Mouse (Mus musculus) c-Kit-negative CD71-positive TER-119-positive erythroid progenitor cells, embryonic 14.5 days (primary cell): Measurements from ENCODE around the gene 2200002D01Rik.
A peak's percentile ranks its signal among the peaks of the same experiment; 100 is the strongest.
"Not testable (repeated sequence)": the region's sequence is repeated elsewhere in the genome, so short reads cannot be mapped to it uniquely, and the experiment has no call there.

Source experiments
- DNase-seq: peaks from one replicate; pipeline ENCODE4 v3.0.0-alpha.2; 2013; ENCODE audit warnings: low read depth, low spot score

Gene 2200002D01Rik

DNA sequence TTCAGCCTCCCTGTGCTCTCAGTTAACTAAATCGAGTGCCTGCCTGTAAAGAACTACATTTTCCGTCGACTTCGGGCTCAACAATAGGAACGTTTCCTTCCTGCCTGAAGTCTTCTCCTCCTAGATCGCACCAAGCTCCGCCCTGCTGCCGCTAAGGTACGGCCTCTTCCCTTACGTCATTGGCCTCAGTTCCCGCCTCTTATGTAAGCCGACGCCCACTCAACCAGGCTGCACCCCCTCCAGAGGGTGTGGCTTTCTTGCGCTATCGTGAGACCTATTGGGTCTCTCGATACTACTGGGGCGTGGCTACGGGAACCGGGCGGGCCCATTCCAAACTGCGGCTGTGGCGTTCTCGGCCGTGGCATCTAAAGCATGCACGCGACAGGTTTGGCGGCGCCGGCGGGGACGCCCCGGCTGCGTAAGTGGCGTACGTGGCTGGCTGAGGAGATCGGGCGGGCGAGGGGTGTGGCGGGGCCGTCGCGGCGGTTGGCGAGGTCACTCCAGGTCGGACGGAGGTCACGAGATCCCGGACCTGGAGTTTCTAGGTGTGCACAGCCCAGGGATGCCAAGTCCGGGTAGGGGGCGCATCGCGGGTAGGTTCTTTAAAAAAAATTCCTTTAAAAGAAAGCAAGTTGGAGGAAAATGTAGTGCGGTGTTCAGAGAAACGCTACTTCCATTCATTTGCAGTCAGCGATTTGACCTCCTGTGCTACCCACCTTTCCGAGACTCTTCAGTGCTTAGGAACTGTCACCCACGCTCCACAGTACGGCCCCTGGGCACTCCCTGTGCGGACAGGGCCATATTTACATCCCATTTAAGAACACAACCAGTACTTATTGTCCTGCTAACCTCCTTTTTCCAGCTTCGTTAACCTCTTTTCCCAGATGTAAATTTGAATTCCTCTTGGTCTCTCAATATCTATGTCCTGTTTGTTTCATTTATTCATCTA, 10.0 kb downstream of the 2200002D01Rik start, which contains the start of gene Yif1b:
TSS of gene Yif1b (plus strand) at position 311 of the 949 bp plus-strand sequence.
- peak; percentile 99 for DNase-seq

DNA sequence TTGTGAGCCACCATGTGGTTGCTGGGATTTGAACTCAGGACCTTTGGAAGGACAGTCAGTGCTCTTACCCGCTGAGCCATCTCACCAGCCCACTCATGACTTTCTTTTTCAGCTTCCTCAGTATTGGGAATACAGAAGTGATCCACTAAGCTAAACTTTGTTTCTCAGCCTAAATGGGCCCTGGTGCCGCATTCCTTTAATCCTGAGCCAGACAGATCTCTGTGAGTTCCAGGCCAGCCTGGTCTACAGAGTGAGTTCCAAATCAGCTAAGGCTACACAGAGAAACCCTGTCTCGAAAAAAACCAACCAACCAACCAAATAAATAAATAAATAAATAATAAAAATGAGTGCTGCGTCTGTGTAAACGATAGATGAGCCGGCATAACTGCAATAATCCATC, 10.7 kb downstream of the 2200002D01Rik start:
- DNase-seq = not testable (repeated sequence)

DNA sequence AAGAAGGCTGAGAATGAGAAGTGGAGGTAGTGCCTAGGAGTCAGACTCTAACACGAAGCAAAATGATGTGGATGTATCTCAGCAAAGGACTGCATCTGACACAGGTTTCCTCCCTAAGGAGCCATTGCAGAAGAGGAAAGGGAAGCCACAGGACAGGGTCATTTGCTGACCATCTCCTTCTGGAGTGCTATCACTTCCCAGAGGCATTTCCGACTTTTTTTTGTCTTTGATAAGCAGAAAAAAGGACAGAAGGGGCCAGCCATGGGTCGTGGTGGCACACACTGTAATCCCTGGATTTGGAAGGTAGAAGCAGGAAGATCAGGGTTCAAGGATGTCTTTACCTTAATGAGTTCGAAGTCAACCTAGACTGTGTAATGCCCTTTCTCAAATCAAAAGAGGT, 11.7 kb downstream of the 2200002D01Rik start:
- DNase-seq = no peak

DNA sequence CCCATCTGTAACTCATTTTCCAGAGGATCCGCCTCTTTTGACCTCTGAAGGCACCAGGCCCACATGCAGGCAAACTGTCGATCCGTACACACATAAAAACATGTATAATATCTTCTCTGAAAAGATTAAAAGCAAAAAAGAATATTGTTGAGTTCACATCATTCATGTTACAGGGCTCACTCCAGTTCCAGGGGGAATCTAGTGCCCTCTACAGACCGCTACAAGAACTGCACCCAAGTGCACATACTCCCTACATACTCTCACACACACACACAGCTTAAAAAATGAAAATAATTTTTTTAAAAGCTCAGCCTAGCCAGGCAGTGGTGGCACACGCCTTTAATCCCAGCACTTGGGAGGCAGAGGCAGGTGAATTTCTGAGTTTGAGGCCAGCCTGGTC, 13.6 kb downstream of the 2200002D01Rik start:
- DNase-seq = no peak

DNA sequence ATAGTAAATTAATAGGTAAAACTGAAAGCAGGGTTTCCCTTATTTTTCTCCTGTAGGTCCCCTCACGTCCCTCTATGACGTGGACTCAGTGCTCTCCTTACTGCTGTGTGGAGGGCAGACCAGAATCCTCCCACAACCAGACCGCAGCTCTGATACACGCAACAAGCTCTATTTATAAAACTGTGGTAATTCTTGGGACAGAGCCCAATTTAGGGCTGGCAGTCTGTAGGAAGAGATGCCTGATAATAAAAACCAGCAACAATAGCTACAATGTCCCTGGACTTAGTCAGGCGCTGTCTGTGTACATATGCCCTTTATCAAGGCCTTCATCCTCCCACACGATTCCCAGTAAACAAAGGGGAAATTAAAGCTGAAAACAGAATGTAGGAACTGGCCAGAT, 14.5 kb downstream of the 2200002D01Rik start:
- DNase-seq = no peak

DNA sequence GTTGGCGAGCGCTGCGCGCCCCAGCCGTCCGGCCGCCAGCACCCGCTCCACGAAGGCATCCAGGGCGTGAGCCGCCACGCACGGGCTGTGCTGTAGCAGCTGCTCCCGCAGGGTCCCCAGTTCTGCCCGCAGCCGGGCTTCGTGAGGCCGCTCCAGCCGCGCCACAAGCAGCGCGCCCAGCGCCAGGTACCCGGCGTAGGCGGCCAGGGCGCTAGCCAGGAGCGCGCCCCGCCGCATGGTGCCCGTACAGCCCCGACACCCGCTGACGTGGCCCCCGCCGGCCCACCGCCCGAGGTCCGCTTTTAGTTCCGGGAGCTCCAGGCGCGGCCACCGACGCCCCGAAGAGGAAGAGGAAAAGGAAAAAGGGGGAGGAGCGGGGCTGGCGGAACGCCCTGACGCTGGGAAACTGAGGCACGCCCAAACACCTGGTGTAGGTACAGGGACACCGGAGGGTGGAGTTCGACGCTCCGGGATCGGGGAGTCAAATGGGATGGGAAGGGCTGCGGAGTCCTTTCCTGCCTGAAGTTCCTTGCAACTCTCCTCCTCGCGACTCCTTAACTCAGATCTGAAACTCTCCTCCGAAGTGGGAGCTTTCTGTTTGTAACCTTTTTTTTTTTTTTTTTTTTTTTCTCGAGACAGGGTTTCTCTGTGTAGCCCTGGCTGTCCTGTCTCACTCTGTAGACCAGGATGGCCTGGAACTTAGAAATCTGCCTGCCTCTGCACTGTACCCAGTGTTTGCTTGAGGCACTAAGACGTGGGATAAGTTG, 15.8 kb downstream of the 2200002D01Rik start, which contains the start of gene Kcnk6:
TSS of gene Kcnk6 (minus strand) at position 269 of the 767 bp plus-strand sequence.
- no peak for DNase-seq

DNA sequence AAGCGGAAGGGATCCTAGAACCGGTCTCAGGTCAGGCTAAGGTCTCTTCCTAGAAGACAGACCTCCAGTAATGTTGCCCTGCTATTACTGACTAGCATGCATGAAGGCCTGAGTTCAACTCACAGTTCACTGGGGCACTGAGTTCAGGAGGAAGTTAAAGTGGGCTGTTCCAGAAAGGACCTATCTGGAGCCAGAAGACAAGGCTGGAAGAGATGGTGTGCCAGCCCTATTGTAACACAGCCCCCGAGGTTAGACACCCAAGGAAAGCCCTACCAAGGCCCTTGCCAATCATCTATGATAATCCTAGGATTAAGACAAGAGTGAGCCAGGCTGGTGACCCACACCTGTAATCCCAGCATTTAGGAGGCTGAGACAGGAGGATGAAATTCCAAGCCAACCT, 16.7 kb downstream of the 2200002D01Rik start:
- no peak for DNase-seq

DNA sequence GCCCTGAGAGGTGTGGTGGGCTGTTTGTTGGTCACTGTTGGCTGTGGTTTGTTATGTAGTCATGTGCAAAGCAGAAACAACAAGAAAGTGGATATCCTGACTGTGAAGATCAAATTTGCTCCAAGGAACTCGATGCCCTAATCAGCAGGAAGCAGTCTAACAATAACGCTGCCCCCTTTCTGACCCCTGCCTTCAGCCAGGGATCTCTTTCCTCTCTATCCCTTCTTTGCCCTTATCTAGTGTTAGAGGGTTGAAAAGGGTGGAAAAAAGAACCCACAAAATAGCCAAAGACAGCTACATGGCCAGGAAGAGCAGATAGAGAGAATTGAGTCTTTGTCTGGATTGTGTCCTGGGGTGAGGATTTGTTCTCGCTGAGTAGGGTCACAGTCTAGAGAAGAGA, 17.7 kb downstream of the 2200002D01Rik start:
- no peak for DNase-seq

DNA sequence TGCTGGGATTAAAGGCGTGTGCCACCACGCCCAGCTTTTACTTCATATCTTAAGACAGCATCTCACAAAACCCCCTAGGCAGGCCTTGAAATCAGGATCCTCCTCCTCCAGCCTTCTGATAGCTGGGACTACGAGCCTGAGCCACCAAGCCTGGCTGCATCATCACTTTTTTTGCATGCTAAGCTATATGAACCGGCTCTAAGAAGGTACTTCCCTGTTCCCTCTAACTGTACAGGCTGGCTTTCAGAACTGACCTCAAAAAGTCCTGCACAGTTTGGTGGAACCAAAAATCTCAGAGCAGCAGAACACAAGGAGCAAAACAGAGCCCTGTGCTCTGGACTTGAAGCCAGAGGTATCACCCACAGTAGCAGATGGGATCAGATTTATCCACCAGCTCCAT, 20.1 kb downstream of the 2200002D01Rik start:
- no peak for DNase-seq

DNA sequence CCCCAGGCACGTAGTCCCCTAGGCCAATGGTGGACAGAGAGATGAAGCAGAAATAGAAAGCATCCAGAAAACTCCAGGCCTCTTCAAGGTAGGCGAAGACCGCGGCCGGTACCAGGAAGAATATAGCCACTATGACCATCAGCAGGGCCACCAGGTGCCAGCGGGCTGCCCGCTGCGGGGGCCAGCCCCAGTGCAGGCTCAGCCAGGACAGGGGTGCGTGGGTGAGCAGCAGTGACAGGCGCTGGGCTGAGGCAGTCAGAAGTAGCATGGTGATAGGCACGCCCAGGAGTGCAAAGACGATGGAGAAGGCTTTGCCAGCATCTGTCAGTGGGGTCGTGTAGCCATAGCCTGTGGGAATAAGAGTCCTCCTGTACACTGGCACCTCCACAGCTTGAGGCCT, 22.7 kb downstream of the 2200002D01Rik start:
- DNase-seq = no peak

DNA sequence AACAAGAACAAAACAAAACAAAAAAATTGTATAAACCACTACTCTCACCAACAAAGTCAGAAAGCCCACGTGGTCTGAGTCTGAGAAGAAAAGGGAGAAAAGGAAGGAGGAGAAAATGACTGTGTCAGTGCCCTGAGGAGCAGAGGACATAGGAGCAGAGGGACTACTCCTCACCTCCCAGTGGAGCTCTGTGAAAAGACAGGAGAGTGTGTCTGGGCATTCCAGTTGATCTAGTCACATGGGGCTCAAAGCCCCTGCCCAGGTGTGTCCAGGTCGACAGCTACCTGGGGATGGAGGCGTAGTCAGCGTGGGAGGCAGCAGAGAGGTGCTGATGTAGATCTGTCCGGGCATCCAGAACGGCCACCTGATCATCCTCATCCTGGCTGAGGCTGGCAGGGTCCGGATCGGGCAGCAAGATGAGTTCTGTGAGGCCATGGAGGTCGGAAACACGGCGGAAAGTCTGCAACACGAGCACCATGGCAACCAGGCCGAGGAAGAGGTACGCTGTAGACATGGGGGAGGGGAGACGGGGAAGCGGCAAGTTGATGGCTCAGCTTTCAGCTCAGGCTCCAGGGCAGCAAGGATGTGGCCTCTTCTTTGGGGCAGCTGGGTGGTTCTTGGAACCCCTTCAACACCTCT, 23.4 kb downstream of the 2200002D01Rik start:
- no peak for DNase-seq

DNA sequence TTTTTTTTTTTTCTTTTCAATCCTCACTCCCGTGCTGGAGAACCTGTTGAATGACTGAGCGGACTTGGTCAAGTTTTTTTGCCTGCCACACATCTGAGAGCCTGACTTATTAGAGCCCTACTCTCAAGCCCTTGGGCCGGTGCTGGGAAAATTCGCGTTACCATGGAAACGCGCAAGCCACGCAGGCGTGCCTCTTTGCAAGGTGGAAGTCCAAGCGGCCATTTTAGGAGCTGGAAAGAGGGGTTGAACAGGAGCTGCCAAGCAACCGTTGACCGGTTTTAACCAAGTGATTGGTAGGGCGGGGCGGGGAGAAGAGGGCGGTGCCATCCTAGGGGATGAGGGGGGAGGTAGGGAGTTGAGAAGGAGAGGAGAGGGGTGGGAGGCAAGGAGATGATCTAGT, 33.4 kb downstream of the 2200002D01Rik start:
- DNase-seq = no peak

DNA sequence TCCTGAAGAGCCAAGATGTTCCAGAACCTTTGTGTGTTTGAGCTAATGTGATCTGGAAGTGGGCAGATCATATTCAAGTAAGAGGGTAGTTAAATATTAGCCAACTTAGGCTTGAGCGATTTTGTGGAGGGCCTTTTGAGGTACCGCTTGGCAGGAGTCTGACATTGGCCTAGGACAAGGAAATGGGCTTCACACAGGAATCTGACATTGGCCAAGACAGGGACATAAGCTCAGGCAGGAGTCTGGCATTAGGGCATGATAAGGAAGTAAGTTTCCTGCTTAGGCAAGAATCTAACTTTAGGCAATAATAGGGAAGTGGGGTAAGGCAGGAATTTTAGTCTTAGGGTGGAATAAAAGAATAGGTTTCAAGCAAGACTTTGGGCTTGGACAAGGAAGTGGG, 34.0 kb downstream of the 2200002D01Rik start:
- no peak for DNase-seq

DNA sequence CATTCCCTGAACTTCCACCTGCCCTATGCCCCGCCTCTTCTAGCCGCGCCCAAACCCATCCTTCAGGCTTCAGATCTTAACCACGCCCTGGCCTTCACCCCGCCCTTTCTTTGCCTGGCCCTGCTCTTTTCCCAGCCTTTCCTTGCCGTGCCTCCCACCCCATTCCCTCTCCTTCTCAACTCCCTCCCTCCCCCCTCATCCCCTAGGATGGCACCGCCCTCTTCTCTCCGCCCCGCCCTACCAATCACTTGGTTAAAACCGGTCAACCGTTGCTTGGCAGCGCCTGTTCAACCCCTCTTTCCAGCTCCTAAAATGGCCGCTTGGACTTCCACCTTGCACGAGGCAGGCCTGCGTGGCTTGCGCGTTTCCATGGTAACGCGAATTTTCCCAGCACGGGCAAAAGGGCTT, 34.6 kb downstream of the 2200002D01Rik start, which contains the start of gene Catsperg1:
TSS of gene Catsperg1 (minus strand) at position 361 of the 408 bp plus-strand sequence.
- DNase-seq = no peak

DNA sequence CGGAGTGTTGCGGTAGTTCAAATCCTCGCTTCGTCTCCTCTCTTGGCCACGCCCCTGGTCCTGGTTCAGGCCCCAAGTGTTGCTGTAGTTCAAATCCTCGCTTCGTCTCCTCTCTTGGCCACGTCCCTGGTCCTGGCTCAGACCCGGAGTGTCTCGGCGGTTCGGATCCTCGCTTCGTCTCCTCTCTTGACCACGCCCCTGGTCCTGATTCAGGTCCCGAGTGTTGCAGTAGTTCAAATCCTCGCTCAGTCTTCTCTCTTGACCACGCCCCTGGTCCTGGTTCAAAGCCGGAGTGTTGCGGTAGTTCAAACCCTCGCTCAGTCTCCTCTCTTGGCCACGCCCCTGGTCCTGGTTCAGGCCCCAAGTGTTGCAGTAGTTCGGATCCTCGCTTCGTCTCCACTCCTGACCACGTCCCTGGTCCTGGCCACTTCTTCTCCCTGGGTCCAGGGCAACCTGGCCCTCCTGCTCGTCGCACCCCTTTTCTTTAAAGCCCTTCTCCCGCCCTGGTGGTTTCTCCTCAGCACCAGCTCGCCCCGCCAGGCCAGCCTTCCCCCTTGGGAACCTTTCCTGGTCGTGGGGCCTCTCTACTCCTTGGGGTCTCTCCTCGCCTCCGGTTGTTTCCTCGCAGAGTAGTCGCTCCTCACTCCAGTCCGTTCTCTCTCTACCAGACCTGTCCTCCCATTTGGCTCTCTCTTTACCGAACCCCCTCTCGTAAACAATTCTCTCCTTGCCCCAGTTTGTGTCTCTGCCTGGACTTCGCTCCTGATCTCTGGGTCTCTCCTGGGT, 35.3 kb downstream of the 2200002D01Rik start:
- DNase-seq = not testable (repeated sequence)

DNA sequence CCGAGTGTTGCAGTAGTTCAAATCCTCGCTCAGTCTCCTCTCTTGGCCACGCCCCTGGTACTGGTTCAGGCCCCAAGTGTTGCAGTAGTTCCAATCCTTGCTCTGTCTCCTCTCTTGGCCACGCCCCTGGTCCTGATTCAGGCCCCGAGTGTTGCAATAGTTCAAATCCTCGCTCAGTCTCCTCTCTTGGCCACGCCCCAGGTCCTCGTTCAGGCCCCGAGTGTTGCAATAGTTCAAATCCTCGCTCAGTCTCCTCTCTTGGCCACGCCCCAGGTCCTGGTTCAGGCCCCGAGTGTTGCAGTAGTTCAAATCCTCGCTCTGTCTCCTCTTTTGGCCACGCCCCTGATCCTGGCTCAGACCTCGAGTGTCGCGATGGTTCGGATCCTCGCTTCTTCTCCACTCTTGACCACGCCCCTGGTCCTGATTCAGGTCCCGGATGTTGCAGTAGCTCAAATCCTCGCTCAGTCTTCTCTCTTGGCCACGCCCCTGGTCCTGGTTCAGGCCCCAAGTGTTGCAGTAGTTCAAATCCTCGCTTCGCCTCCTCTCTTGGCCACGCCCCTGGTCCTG, 36.0 kb downstream of the 2200002D01Rik start:
- DNase-seq = no peak

DNA sequence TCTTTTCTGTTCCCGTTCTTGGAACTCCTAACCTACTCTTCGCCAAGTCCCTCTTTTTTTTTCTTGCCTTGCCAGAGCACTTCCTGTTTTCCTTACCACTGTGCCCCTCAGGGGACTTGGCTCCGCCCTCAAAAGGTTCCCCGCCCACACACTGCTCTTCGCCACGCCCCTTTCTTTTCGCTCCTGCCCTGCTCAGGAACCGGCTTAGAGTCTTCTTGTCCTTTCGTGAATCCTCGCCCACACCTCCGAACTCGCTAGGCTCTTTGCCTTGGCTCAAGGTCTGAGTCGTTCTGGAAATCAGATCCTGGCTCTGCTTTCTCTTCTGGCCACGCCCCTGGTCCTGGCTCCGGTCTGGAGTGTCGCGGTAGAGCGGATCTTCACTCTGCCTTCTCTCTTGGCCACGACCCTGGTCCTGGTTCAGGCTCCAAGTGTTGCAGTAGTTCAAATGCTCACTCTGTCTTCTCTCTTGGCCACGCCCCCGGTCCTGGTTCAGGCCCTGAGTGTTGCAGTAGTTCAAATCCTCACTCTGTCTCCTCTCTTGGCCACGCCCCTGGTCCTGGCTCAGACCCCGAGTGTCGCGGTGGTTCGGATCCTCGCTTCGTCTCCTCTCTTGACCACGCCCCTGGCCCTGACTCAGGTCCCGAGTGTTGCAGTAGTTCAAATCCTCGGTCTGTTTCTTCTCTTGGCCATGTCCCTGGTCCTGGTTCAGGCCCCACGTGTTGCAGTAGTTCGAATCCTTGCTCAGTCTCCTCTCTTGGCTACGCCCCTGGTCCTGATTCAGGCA, 36.7 kb downstream of the 2200002D01Rik start:
- peak; percentile 26 for DNase-seq

DNA sequence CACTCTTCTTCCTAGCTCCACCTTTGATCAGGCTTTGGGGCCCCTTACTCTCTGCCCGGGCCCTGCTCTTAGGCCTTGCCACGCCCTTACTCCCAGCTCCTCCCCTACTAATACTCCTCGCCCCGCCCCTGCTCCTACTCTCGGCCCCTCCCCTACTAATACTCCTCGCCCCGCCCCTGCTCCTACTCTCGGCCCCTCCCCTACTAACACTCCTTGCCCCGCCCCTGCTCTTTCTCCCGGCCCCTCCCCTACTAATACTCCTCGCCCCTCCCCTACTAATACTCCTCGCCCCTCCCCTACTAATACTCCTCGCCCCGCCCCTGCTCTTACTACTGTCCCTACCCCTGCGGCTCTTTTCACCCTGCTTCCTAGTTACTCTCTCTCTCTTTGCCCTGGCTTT, 37.3 kb downstream of the 2200002D01Rik start:
- not testable (repeated sequence) for DNase-seq

DNA sequence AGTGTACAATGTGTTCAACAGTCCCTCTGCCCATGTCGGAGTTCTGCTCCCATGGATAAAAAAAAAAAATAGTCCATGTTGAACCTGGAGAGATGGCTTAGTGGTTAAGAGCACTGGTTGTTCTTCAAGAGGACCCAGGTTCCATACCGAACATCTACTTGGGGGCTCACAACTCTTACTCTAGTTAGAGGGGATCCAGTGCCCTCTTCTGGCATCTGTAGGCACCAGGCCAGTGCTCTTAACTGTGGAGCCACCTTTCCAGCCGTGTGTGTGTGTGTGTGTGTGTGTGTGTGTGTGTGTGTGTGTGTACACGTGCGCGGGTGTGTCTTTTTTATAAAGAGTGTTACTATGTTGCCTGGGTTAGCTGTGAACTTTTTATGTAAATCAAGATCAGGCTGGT, 45.7 kb downstream of the 2200002D01Rik start:
- DNase-seq = no peak
